In the genomic region with DNA sequence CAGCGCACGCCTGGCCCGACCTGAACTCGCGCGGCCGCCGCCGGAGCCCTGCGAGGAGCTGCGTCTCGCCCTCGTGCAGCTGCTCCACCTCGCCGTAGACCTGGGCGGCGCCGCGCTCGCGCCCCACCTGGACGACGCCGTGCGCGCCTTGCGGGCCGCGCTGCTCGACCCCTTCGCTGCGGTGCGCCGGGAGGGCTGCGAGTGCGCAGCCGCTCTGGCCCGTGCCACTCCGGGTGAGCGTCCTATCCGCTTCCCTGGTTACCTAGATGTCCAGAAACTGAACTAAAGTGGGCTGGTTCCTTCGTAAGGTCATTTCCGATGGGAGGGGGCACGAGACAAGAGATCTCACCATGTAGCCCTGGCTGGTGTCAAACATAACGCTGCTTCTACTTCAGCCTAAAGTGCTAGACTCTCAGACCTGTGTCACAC, we compare ENCODE assay signal across 8 mouse cellular contexts. TPM values are rescaled to one million over a fixed set of nuclear protein-coding genes. Genes with fewer than 3 reads are reported as not detected.
DNase-seq lines count a peak whose midpoint lies in the region; ATAC-seq and TF ChIP-seq lines count a peak whose summit lies in the region.

No protein-coding gene starts in this region.

- ATAC-seq in heart, postnatal 0 days (ENCODE audit: insufficient read depth, low read depth) = no peak; the same call in 1 of the 2 replicates
- ATAC-seq in limb, embryonic 15.5 days (ENCODE audit: insufficient number of reproducible peaks, low FRiP score, low TSS enrichment, low read depth) = no peak
- no peak; the same call in 1 of the 2 replicates for ATAC-seq in neural tube, embryonic 12.5 days (ENCODE audit: low FRiP score, low read depth)

- TF ChIP-seq CTCF in heart, postnatal 0 days (IDR thresholded peaks at IDR 0.05; ENCODE audit: low read depth) = no peak

- H3K36me3 ChIP-seq in heart, postnatal 0 days (replicated peaks; ENCODE audit: control insufficient read depth, insufficient read depth, low read length) = peaks cover 28% of the 10 kb centered on the region
- H3K36me3 ChIP-seq in limb, embryonic 15.5 days = peaks cover 34% of the 10 kb centered on the region
- peaks cover 34% of the 10 kb centered on the region for H3K36me3 ChIP-seq in neural tube, embryonic 12.5 days

- TF ChIP-seq EP300 in heart, postnatal 0 days (IDR thresholded peaks at IDR 0.05; ENCODE audit: low read depth) = no peak

- peak overlapping the region; percentile 99 for H3K4me2 ChIP-seq in heart, postnatal 0 days (ENCODE audit: low read depth, low read length)
- peak overlapping the region; percentile 90 for H3K4me2 ChIP-seq in limb, embryonic 15.5 days
- H3K4me2 ChIP-seq in neural tube, embryonic 12.5 days (replicated peaks) = peak overlapping the region; percentile 99

- H3K9me3 ChIP-seq in heart, postnatal 0 days (replicated peaks; ENCODE audit: control insufficient read depth, low read length) = no peaks in the 10 kb centered on the region
- no peaks in the 10 kb centered on the region for H3K9me3 ChIP-seq in limb, embryonic 15.5 days
- H3K9me3 ChIP-seq in neural tube, embryonic 12.5 days = no peaks in the 10 kb centered on the region

- H3K27ac ChIP-seq in heart, postnatal 0 days (ENCODE audit: low read depth) = peak overlapping the region; percentile 47
- H3K27ac ChIP-seq in limb, embryonic 15.5 days = peak overlapping the region; percentile 57
- H3K27ac ChIP-seq in neural tube, embryonic 12.5 days = no peak overlapping the region

- peak overlapping the region; percentile 73 for H3K9ac ChIP-seq in heart, postnatal 0 days (replicated peaks; ENCODE audit: low read depth, low read length)
- H3K9ac ChIP-seq in limb, embryonic 15.5 days = peak overlapping the region; percentile 72
- peak overlapping the region; percentile 85 for H3K9ac ChIP-seq in neural tube, embryonic 12.5 days

- DNase-seq in adrenal gland, postnatal 14 days = peak; percentile 58
- DNase-seq in adrenal gland, postnatal 4 days (ENCODE audit: low spot score in 2 of 2) = no peak
- peak; percentile 74 for DNase-seq in A20 (ENCODE audit: low read depth, low spot score)
- DNase-seq in cerebellum, adult 8-10 months = peak; percentile 44
- DNase-seq in heart, postnatal 0 days (ENCODE audit: low spot score) = no peak
- DNase-seq in thymus, postnatal 36 days = peak; percentile 46 to 70

- peak overlapping the region; percentile 96 for H3K4me3 ChIP-seq in heart, postnatal 0 days (ENCODE audit: low read depth, low read length)
- peak overlapping the region; percentile 96 for H3K4me3 ChIP-seq in limb, embryonic 15.5 days
- peak overlapping the region; percentile 97 for H3K4me3 ChIP-seq in neural tube, embryonic 12.5 days

- WGBS in heart, postnatal 0 days = under 1% methylated on average over 43 of the region's 45 CpGs
- 1% methylated on average over 45 of the region's 45 CpGs for WGBS in limb, embryonic 15.5 days
- under 1% methylated on average over 45 of the region's 45 CpGs for WGBS in neural tube, embryonic 12.5 days

- H3K4me1 ChIP-seq in heart, postnatal 0 days (ENCODE audit: control insufficient read depth, insufficient read depth) = peaks cover 9% of the 10 kb centered on the region
- H3K4me1 ChIP-seq in limb, embryonic 15.5 days = peaks cover 19% of the 10 kb centered on the region
- H3K4me1 ChIP-seq in neural tube, embryonic 12.5 days = peaks cover 21% of the 10 kb centered on the region

- H3K27me3 ChIP-seq in heart, postnatal 0 days (ENCODE audit: control insufficient read depth, insufficient read depth, low read length) = no peaks in the 10 kb centered on the region
- H3K27me3 ChIP-seq in limb, embryonic 15.5 days = no peaks in the 10 kb centered on the region
- no peaks in the 10 kb centered on the region for H3K27me3 ChIP-seq in neural tube, embryonic 12.5 days (replicated peaks)

RNA-seq across cellular contexts. Expression of a gene that starts 0.6 kb away (rescaled TPM):
- 18.9 and 20.4 TPM in 2 replicates for total RNA-seq in adrenal gland, postnatal 14 days (2021)
- 10 to 100 TPM; 15.8 to 16.1 TPM for total RNA-seq in adrenal gland, postnatal 4 days (2021)
- 23.0 and 38.1 TPM in 2 replicates for total RNA-seq in heart, postnatal 0 days (2014; rRNA removed; ENCODE audit: low replicate concordance)
- 2.3 and 2.8 TPM in 2 replicates for polyA plus RNA-seq in heart, postnatal 0 days (2015; fragmentation: Nextera tagmentation; extraction: Ambion mirVana)
- polyA plus RNA-seq in limb, embryonic 15.5 days (2015; fragmentation: Nextera tagmentation; extraction: Ambion mirVana) = 4.7 and 5.5 TPM in 2 replicates
- 5.6 and 7.4 TPM in 2 replicates for polyA plus RNA-seq in neural tube, embryonic 12.5 days (2016; fragmentation: Nextera tagmentation; extraction: Ambion mirVana)

RNA-seq across cellular contexts. Expression of a gene that starts 0.8 kb away (rescaled TPM):
- 16.4 and 20.0 TPM in 2 replicates for total RNA-seq in adrenal gland, postnatal 14 days (2021)
- 10 to 100 TPM; 23.1 to 31.3 TPM for total RNA-seq in adrenal gland, postnatal 4 days (2021)
- total RNA-seq in heart, postnatal 0 days (2014; rRNA removed; ENCODE audit: low replicate concordance) = 2.3 TPM in 2 replicates
- polyA plus RNA-seq in heart, postnatal 0 days (2015; fragmentation: Nextera tagmentation; extraction: Ambion mirVana) = 3.9 and 4.4 TPM in 2 replicates
- 19.2 and 20.1 TPM in 2 replicates for polyA plus RNA-seq in limb, embryonic 15.5 days (2015; fragmentation: Nextera tagmentation; extraction: Ambion mirVana)
- polyA plus RNA-seq in neural tube, embryonic 12.5 days (2016; fragmentation: Nextera tagmentation; extraction: Ambion mirVana) = 90.0 and 97.4 TPM in 2 replicates

RNA-seq across cellular contexts. Expression of a gene that starts 49.8 kb away (rescaled TPM):
- 63.6 and 78.6 TPM in 2 replicates for total RNA-seq in adrenal gland, postnatal 14 days (2021)
- total RNA-seq in adrenal gland, postnatal 4 days (2021) = 10 to 100 TPM; 78.5 to 81.6 TPM
- 46.5 and 71.5 TPM in 2 replicates for total RNA-seq in heart, postnatal 0 days (2014; rRNA removed; ENCODE audit: low replicate concordance)
- polyA plus RNA-seq in heart, postnatal 0 days (2015; fragmentation: Nextera tagmentation; extraction: Ambion mirVana) = 22.4 and 22.6 TPM in 2 replicates
- polyA plus RNA-seq in limb, embryonic 15.5 days (2015; fragmentation: Nextera tagmentation; extraction: Ambion mirVana) = 52.4 and 56.7 TPM in 2 replicates
- polyA plus RNA-seq in neural tube, embryonic 12.5 days (2016; fragmentation: Nextera tagmentation; extraction: Ambion mirVana) = 47.5 and 50.1 TPM in 2 replicates

Comparison
In these comparisons a context has a peak if more than half of its experiments do, and no peak if none do; other contexts are left out.
1. DNase-seq: peak in adrenal gland, postnatal 14 days (single experiment), A20 (single experiment), cerebellum, adult 8-10 months (single experiment) and thymus, postnatal 36 days (2 of 2); none in adrenal gland, postnatal 4 days (0 of 2) and heart, postnatal 0 days (single experiment).
2. Peak in every context shown above with its lines, with median percentiles within 50 percentile points of each other: H3K4me2 ChIP-seq, H3K4me3 ChIP-seq and H3K9ac ChIP-seq.